Mouse (Mus musculus) liver, adult 2 months (tissue): ENCODE measurements at regions not wholly inside any gene's neighbourhood (a gene's known extent, or its start where the extent isn't known, plus 50 kb on each side); places are given as distances from the start of the nearest gene placed in this dataset.

Source experiments
- DNase-seq: peaks from one replicate; pipeline ENCODE4 v3.0.0-alpha.2; 2011; ENCODE audit warnings: low read depth, low spot score; ENCODE audit errors: extremely low read depth
- H3K27ac ChIP-seq: fragments of 200-500 bp; replicated peaks from 2 replicates; pipeline ENCODE4 v1.5.1; 2012; ENCODE audit warnings: low read depth, mild to moderate bottlenecking, control low read depth, inconsistent platforms, low read length; ENCODE audit not compliant: insufficient read depth
- H3K27me3 ChIP-seq: fragments of 200-500 bp; 2 replicates; pipeline ENCODE4 v1.6.1; 2012; ENCODE audit warnings: mild to moderate bottlenecking, moderate library complexity, low read length, inconsistent platforms; ENCODE audit not compliant: control insufficient read depth, insufficient read depth
- H3K36me3 ChIP-seq: fragments of 200-500 bp; 2 replicates; pipeline ENCODE4 v1.6.1; 2012; ENCODE audit warnings: low read length, inconsistent platforms; ENCODE audit not compliant: control insufficient read depth, insufficient read depth
- H3K4me1 ChIP-seq: fragments of 200-500 bp; 2 replicates; pipeline ENCODE4 v1.6.1; 2011; ENCODE audit warnings: low read length; ENCODE audit not compliant: control insufficient read depth, insufficient read depth
- H3K4me3 ChIP-seq: fragments of 200-500 bp; 2 replicates; pipeline ENCODE4 v1.5.1; 2011; ENCODE audit warnings: low read depth, mild to moderate bottlenecking, control low read depth, low read length, moderate library complexity; ENCODE audit not compliant: insufficient read depth
- H3K79me2 ChIP-seq: fragments of 200-500 bp; 2 replicates; pipeline ENCODE4 v1.6.1; 2012; ENCODE audit warnings: inconsistent platforms, mild to moderate bottlenecking, low read length, moderate library complexity; ENCODE audit not compliant: control insufficient read depth, insufficient read depth
- H3K9ac ChIP-seq: fragments of 200-500 bp; 2 replicates; pipeline ENCODE4 v1.6.1; 2012; ENCODE audit warnings: low read depth, mild to moderate bottlenecking, control low read depth, inconsistent platforms, low read length
- CTCF ChIP-seq: fragments of 200-500 bp; IDR thresholded peaks from 2 replicates; pipeline ENCODE4 v1.5.1; 2011; ENCODE audit warnings: low read depth, low read length, control low read depth
- POLR2A ChIP-seq: fragments of 200-500 bp; IDR thresholded peaks from 2 replicates; pipeline ENCODE4 v1.6.1; 2011; ENCODE audit warnings: low read length, control low read depth; ENCODE audit not compliant: insufficient read depth; ENCODE audit errors: extremely low read depth
- WGBS: fragments of 180-500 bp; shearing (Covaris S2); methylation state at CpG from one replicate; pipeline ENCODE4 v1.1.7; 2018; 5-methylcytosine and 5-hydroxymethylcytosine counted together

GRCm38 (mm10) chr3:80372436-80372835 lies 430.2 kb downstream of the Gria2 start:
- Histone ChIP-seq H3K79me2 (no peaks in the 10 kb centered on the region), H3K4me3 (no peak overlapping the region), H3K36me3 (no peaks in the 10 kb centered on the region), H3K27ac (no peak overlapping the region), H3K4me1 (no peaks in the 10 kb centered on the region), H3K27me3 (no peaks in the 10 kb centered on the region), H3K9ac (no peak overlapping the region)
- DNase-seq, result no peak
- 64% methylated on average over 3 of the region's 3 CpGs for WGBS
- TF ChIP-seq POLR2A (no peak), CTCF (no peak)

DNA sequence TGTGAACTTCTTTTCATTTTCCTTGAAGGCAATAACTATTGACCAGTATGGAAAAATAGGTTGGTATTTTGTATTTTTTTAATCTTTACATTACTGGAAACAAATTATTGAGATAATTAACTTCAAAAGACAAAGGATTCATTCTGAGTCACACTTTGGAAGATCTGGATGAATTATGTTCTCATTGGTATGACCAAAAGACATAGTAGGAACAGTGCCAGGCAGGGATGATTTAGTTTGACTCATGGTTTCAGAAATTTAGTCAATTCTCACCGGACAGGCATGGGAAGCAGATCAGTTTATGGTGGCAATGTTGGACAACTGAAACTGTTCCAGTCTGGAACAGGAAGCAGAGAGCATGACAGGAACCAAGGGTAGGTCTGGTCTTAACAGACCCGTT lies 416.6 kb downstream of the Gria2 start:
- H3K4me3 ChIP-seq, result no peak overlapping the region
- 78% methylated on average over 2 of the region's 2 CpGs for WGBS
- no peak for DNase-seq
- no peaks in the 10 kb centered on the region for H3K79me2 ChIP-seq
- H3K27me3 ChIP-seq, result no peaks in the 10 kb centered on the region
- no peak overlapping the region for H3K9ac ChIP-seq
- H3K4me1 ChIP-seq, result no peaks in the 10 kb centered on the region
- no peaks in the 10 kb centered on the region for H3K36me3 ChIP-seq
- H3K27ac ChIP-seq, result no peak overlapping the region
- TF ChIP-seq POLR2A (no peak), CTCF (no peak)

DNA sequence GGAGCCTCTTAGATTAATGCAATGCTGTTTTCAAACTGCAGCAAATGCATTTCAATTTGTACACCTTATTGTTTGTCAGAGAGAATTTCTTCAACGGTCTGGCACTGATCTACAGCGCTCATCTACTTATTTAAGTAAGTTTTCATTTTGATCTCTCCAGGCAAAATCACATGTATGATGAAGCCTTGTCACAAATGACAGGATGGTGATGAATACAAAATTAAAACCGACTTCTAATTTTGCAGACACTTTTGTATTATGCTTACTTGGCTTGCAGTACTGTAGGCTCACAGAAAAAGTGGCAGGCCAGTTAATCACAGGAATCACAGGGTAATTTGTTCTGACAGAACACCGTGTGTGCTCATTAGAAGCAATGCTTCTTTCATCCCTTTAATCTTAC lies 406.4 kb downstream of the Gria2 start:
- no peak for DNase-seq
- 74% methylated on average over 4 of the region's 4 CpGs for WGBS
- H3K79me2 ChIP-seq, result no peaks in the 10 kb centered on the region
- H3K27me3 ChIP-seq, result no peaks in the 10 kb centered on the region
- H3K9ac ChIP-seq, result no peak overlapping the region
- H3K4me1 ChIP-seq, result no peaks in the 10 kb centered on the region
- H3K4me3 ChIP-seq, result no peak overlapping the region
- H3K36me3 ChIP-seq, result no peaks in the 10 kb centered on the region
- H3K27ac ChIP-seq, result no peak overlapping the region
- TF ChIP-seq POLR2A (no peak), CTCF (no peak)

GRCm38 (mm10) chr3:80420453-80420852 lies 382.2 kb downstream of the Gria2 start:
- Histone ChIP-seq H3K79me2 (no peaks in the 10 kb centered on the region), H3K27ac (no peak overlapping the region), H3K27me3 (no peaks in the 10 kb centered on the region), H3K36me3 (no peaks in the 10 kb centered on the region), H3K4me3 (no peak overlapping the region), H3K9ac (no peak overlapping the region), H3K4me1 (no peaks in the 10 kb centered on the region)
- 87% methylated on average over 3 of the region's 3 CpGs for WGBS
- TF ChIP-seq CTCF, result no peak
- TF ChIP-seq POLR2A, result no peak
- no peak for DNase-seq

GRCm38 (mm10) chr3:80421461-80421860 lies 381.2 kb downstream of the Gria2 start:
- H3K27me3 ChIP-seq, result no peaks in the 10 kb centered on the region
- no peaks in the 10 kb centered on the region for H3K36me3 ChIP-seq
- H3K4me1 ChIP-seq, result no peaks in the 10 kb centered on the region
- TF ChIP-seq POLR2A, result no peak
- TF ChIP-seq CTCF, result no peak
- H3K79me2 ChIP-seq, result no peaks in the 10 kb centered on the region
- H3K4me3 ChIP-seq, result no peak overlapping the region
- 92% methylated on average over 3 of the region's 3 CpGs for WGBS
- DNase-seq, result no peak
- no peak overlapping the region for H3K27ac ChIP-seq
- no peak overlapping the region for H3K9ac ChIP-seq

- no peaks in the 10 kb centered on the region for H3K79me2 ChIP-seq
- 75% methylated on average over 3 of the region's 3 CpGs for WGBS
Observed at GRCm38 (mm10) chr3:80422106-80422505, 380.5 kb downstream of the Gria2 start.

More at GRCm38 (mm10) chr3:80422106-80422505, 380.5 kb downstream of the Gria2 start:
- Histone ChIP-seq H3K4me3 (no peak overlapping the region), H3K27me3 (no peaks in the 10 kb centered on the region), H3K4me1 (no peaks in the 10 kb centered on the region), H3K9ac (no peak overlapping the region), H3K36me3 (no peaks in the 10 kb centered on the region), H3K27ac (no peak overlapping the region)
- TF ChIP-seq CTCF (no peak), POLR2A (no peak)
- DNase-seq, result no peak
